Mouse (Mus musculus) liver, embryonic 16.5 days (tissue): ENCODE results near the gene Plekhg6. TPM values are rescaled to one million over a fixed set of nuclear protein-coding genes. Genes with fewer than 3 reads are reported as not detected.

Source experiments
- ATAC-seq: fragments of 200-750 bp; cut with Nextera tagmentation; 2 replicates; pipeline ENCODE4 v1.8.0; 2017; ENCODE audit warnings: low read depth, mild to moderate bottlenecking, moderate number of reproducible peaks, moderate library complexity
- H3K27ac ChIP-seq: fragments of 300-500 bp; sonication (generic); 2 replicates; pipeline ENCODE4 v1.5.1; 2014; ENCODE audit warnings: mild to moderate bottlenecking, low read length
- H3K27me3 ChIP-seq: fragments of 300-500 bp; sonication (generic); 2 replicates; pipeline ENCODE4 v1.6.1; 2014; ENCODE audit warnings: low read depth, low read length, mixed read lengths; ENCODE audit not compliant: control insufficient read depth, insufficient read depth
- H3K36me3 ChIP-seq: fragments of 300-500 bp; sonication (generic); 2 replicates; pipeline ENCODE4 v1.6.1; 2014; ENCODE audit warnings: mild to moderate bottlenecking; ENCODE audit not compliant: control insufficient read depth, insufficient read depth
- H3K4me1 ChIP-seq: fragments of 300-500 bp; sonication (generic); 2 replicates; pipeline ENCODE4 v1.6.1; 2014; ENCODE audit warnings: low read depth, low read length, mixed read lengths; ENCODE audit not compliant: control insufficient read depth
- H3K4me2 ChIP-seq: fragments of 300-500 bp; sonication (generic); 2 replicates; pipeline ENCODE4 v1.6.1; 2014; ENCODE audit warnings: low read depth, low read length, mixed read lengths
- H3K4me3 ChIP-seq: fragments of 300-500 bp; sonication (generic); 2 replicates; pipeline ENCODE4 v1.5.1; 2014; ENCODE audit warnings: low read depth, mild to moderate bottlenecking, low read length
- H3K9ac ChIP-seq: fragments of 300-500 bp; sonication (generic); 2 replicates; pipeline ENCODE4 v1.6.1; 2014; ENCODE audit warnings: low read depth, low read length
- H3K9me3 ChIP-seq: fragments of 300-500 bp; sonication (generic); replicated peaks from 2 replicates; pipeline ENCODE4 v1.6.1; 2016; ENCODE audit warnings: low read length; ENCODE audit not compliant: control insufficient read depth
- WGBS: fragments of 180-500 bp; shearing (Covaris S2); extraction: QIAGEN DNeasy Blood & Tissue Kit; methylation state at CpG from one replicate; pipeline ENCODE4 v1.1.7; 2014; ENCODE audit not compliant: insufficient replicate concordance; 5-methylcytosine and 5-hydroxymethylcytosine counted together
- polyA plus RNA-seq: library from polyadenylated mRNA; unstranded; fragments of >200 nt; fragmentation: Nextera tagmentation; extraction: Ambion mirVana; gene quantifications from 2 replicates; pipeline ENCODE4 v1.2.1, GENCODE M21; 2015

Gene Plekhg6
- polyA plus RNA-seq, 1 experiment from 2014 or later = 0.86 TPM

GRCm38 (mm10) chr6:125352046-125352384 is 28.6 kb downstream of the Plekhg6 start:
- peak overlapping the region; percentile 1; the same call in 1 of the 2 replicates for H3K27ac ChIP-seq
- no peaks in the 10 kb centered on the region for H3K36me3 ChIP-seq
- H3K9ac ChIP-seq = no peak overlapping the region
- H3K4me3 ChIP-seq = peak overlapping the region; percentile 68
- H3K27me3 ChIP-seq = no peaks in the 10 kb centered on the region
- H3K4me2 ChIP-seq = peak overlapping the region; percentile 66
- no peak for ATAC-seq
- H3K4me1 ChIP-seq = peaks cover 45% of the 10 kb centered on the region
- 38% methylated on average over 5 of the region's 5 CpGs for WGBS
- no peaks in the 10 kb centered on the region for H3K9me3 ChIP-seq

DNA sequence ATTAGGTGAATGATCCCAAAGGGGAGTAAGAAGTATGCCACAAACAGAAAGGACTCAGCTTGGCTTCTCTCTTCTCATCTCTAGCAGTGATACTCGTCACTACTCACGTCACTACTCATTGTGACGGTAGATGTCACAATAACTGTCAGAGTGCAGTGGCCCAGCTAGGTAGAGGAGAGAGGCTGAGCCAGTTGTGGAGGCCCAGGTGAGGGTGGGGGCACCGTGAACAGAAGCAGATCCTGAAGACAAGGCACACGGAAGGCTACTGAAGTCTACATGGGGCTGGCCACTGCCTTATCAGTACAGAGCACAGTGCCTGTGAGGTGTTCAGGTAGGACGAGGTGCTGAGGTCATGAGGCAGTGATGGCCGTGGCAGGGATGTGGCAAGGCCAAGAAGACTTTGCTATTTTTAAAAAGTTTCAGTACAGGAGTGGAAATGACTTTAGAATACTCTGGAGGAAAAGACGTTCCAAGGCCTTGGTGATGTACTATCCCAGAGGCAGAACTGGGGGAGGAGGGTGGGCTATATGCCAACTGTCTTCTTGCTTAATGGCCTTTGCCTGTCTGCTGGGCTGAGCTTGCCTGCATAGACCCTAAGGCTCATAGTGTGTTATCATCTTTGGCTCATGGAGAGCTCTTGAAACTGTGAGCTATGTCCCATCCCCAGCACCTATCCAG is 29.1 kb downstream of the Plekhg6 start:
- Histone ChIP-seq H3K4me1 (peaks cover 45% of the 10 kb centered on the region), H3K9me3 (no peaks in the 10 kb centered on the region), H3K4me2 (peak overlapping the region; percentile 66), H3K4me3 (peak overlapping the region; percentile 68), H3K9ac (no peak overlapping the region), H3K36me3 (no peaks in the 10 kb centered on the region), H3K27ac (peak overlapping the region; percentile 1; the same call in 1 of the 2 replicates), H3K27me3 (no peaks in the 10 kb centered on the region)
- ATAC-seq = no peak
- WGBS = 19% methylated on average over 8 of the region's 8 CpGs

DNA sequence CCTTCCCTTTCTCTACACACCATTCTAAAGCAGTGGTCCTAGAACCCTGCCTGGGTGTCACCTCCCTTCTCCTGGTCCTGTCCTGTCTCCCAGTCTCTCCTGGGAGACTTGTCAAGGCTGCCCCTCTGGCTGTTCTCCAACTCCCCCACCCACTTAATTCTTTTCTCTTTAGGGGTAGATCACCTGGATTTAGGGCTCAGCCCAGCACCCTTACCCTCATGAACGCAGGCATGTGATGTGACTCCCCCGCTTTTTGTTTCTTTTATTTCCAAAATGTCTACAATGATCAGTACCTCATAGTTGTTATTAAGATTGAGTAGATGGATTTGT is 29.6 kb downstream of the Plekhg6 start:
- H3K4me1 ChIP-seq = peaks cover 45% of the 10 kb centered on the region
- no peaks in the 10 kb centered on the region for H3K27me3 ChIP-seq
- peak overlapping the region; percentile 68 for H3K4me3 ChIP-seq
- H3K27ac ChIP-seq = no peak overlapping the region; the same call in 1 of the 2 replicates
- no peak for ATAC-seq
- WGBS = 55% methylated on average over 2 of the region's 2 CpGs
- H3K9ac ChIP-seq = no peak overlapping the region; the same call in 1 of the 2 replicates
- no peaks in the 10 kb centered on the region for H3K9me3 ChIP-seq
- H3K36me3 ChIP-seq = no peaks in the 10 kb centered on the region
- H3K4me2 ChIP-seq = peak overlapping the region; percentile 66

- 7% methylated on average over 20 of the region's 20 CpGs for WGBS
- H3K4me3 ChIP-seq = peak overlapping the region; percentile 68
- ATAC-seq = no peak
- no peaks in the 10 kb centered on the region for H3K9me3 ChIP-seq
- H3K27ac ChIP-seq = peak overlapping the region; percentile 78
- peaks cover 41% of the 10 kb centered on the region for H3K4me1 ChIP-seq
- H3K9ac ChIP-seq = peak overlapping the region; percentile 75
- H3K27me3 ChIP-seq = no peaks in the 10 kb centered on the region
- H3K4me2 ChIP-seq = peak overlapping the region; percentile 66
- no peaks in the 10 kb centered on the region for H3K36me3 ChIP-seq
Measured at GRCm38 (mm10) chr6:125350231-125350994, 30.2 kb downstream of the Plekhg6 start.

GRCm38 (mm10) chr6:125349575-125350230 is 30.9 kb downstream of the Plekhg6 start:
- Histone ChIP-seq H3K4me3 (peak overlapping the region; percentile 68), H3K9ac (peak overlapping the region; percentile 75), H3K4me2 (peak overlapping the region; percentile 66), H3K27ac (peak overlapping the region; percentile 78), H3K4me1 (peaks cover 34% of the 10 kb centered on the region), H3K36me3 (no peaks in the 10 kb centered on the region), H3K9me3 (no peaks in the 10 kb centered on the region), H3K27me3 (no peaks in the 10 kb centered on the region)
- under 1% methylated on average over 27 of the region's 27 CpGs for WGBS
- ATAC-seq = peak; percentile 77

- H3K4me3 ChIP-seq = peak within 1 kb of the TSS; percentile 68
- no peaks in the 10 kb centered on the region for H3K36me3 ChIP-seq
- peaks cover 28% of the 10 kb centered on the region for H3K4me1 ChIP-seq
- H3K27ac ChIP-seq = peak within 1 kb of the TSS; percentile 78
- WGBS = 11% methylated on average over 22 of the region's 22 CpGs
- peak within 1 kb of the TSS; percentile 75 for H3K9ac ChIP-seq
- H3K9me3 ChIP-seq = no peaks in the 10 kb centered on the region
- ATAC-seq = no peak
- peak within 1 kb of the TSS; percentile 66 for H3K4me2 ChIP-seq
- no peaks in the 10 kb centered on the region for H3K27me3 ChIP-seq
Measured at GRCm38 (mm10) chr6:125348721-125349574, 31.6 kb downstream of the Plekhg6 start, which contains the start of gene Tnfrsf1a. Tnfrsf1a (plus strand) TSS chr6:125349362.

GRCm38 (mm10) chr6:125346029-125346428 is 34.6 kb downstream of the Plekhg6 start:
- Histone ChIP-seq H3K9ac (no peak overlapping the region), H3K27me3 (no peaks in the 10 kb centered on the region), H3K4me1 (peaks cover 17% of the 10 kb centered on the region), H3K4me3 (no peak overlapping the region), H3K9me3 (no peaks in the 10 kb centered on the region), H3K4me2 (no peak overlapping the region), H3K27ac (no peak overlapping the region), H3K36me3 (no peaks in the 10 kb centered on the region)
- ATAC-seq = peak; percentile 47; the same call in 1 of the 2 replicates
- WGBS = 43% methylated on average over 2 of the region's 2 CpGs

DNA sequence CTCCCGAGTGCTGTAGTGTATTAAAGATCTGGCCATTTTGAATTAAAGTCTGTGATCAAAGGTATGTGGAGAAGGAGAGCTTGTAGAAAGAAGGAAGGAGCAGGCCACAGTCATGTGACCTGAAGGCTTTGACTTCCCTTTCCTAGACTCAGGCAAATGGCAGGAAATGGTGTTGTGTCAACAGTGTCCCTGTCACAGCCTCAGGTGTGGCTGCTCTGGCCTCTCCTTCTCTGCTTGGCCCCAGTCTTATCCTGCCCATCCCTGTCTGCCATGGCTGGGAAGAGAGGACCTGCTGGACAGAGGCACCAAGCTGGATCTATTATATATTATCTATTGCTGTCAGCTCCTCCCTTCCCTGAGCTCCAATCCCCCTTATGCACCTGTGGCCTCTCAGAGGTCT is 35.0 kb downstream of the Plekhg6 start:
- H3K27me3 ChIP-seq = no peaks in the 10 kb centered on the region
- H3K4me3 ChIP-seq = no peak overlapping the region
- H3K9me3 ChIP-seq = no peaks in the 10 kb centered on the region
- no peak overlapping the region; the same call in 1 of the 2 replicates for H3K27ac ChIP-seq
- ATAC-seq = no peak
- peaks cover 17% of the 10 kb centered on the region for H3K4me1 ChIP-seq
- H3K36me3 ChIP-seq = no peaks in the 10 kb centered on the region
- no peak overlapping the region for H3K9ac ChIP-seq
- 15% methylated on average over 1 of the region's 1 CpGs for WGBS
- H3K4me2 ChIP-seq = no peak overlapping the region
